Mouse (Mus musculus) C2C12 (cell line): ENCODE data around the gene Grip2.

ENCODE experiments used
- CEBPB ChIP-seq: IDR thresholded peaks from one replicate; pipeline ENCODE4 v1.6.1; 2011; ENCODE audit warnings: low read depth, mild to moderate bottlenecking, control low read depth, moderate library complexity
- CTCF ChIP-seq: IDR thresholded peaks from one replicate; pipeline ENCODE4 v1.5.1; 2011; ENCODE audit not compliant: control insufficient read depth, insufficient read depth, insufficient read length
- MAX ChIP-seq: IDR thresholded peaks from one replicate; pipeline ENCODE4 v1.6.1; 2011; ENCODE audit warnings: mild to moderate bottlenecking, control low read depth
- USF1 ChIP-seq: IDR thresholded peaks from one replicate; pipeline ENCODE4 v1.6.1; 2011; ENCODE audit warnings: low read depth, mild to moderate bottlenecking, control low read depth, moderate library complexity

DNA sequence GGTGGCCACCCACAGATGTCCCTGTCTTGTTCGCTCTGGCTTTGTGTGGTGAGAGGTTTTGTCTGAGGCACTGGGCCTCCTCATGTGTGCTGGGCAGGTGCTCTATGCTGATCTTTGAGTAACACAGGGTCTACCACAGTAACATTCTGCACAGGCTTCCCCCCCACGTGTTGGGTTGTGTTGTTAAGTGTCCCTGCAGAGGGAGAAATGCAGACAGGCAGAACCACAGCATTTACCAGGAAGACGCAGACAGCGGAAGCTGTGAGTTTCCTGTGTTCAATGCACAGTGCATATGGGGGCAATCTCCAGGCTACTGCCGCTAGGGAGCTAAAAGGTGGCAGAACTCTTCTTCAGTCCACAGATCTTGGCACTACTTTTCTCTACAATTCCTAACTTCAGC is 37.5 kb upstream of the Grip2 start:
- TF ChIP-seq CTCF = no peak
- no peak for TF ChIP-seq USF1
- no peak for TF ChIP-seq CEBPB
- no peak for TF ChIP-seq MAX
